Mouse (Mus musculus): ENCODE measurements around the gene Mfn1. TPM values are rescaled to one million over a fixed set of nuclear protein-coding genes. Genes with fewer than 3 reads are reported as not detected.

The Mfn1 gene
- polyA plus RNA-seq, 1 experiment = 30.9 TPM

DNA sequence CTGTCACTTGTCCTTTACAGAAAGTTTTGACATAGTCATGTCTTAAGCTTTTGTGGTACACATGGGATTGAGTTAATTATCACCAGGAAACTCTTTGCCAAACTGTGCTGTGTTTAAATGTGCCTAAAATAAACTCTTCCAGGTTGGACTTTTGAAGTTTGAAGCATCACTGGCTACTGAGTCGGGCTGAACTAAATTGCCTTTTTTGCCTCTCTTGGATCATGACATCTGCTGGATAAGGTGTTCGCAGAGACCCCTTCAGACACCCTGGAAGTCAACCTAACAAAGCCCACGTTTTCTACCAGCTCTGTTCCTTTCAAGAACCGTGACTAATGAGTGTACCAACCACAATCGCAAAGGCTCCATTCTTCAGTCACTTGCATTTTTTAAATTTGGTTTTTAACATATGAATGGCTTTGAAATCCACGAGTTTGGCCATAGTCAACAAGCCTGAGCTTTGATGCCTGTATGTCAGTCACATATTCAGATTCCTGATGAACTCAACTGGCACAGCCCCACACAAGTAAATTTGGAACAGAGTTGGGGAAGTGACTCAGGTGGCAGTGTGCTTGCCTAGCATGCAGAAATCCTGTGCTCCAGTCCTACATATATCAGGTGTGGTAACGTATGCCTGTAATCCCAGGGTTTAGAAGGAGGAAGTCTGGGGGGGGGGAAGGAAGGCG, 34.0 kb upstream of the Mfn1 start:
- no peak for TF ChIP-seq CTCF (IDR thresholded peaks at IDR 0.05; ENCODE audit: low read depth, low read length)
- Histone ChIP-seq H3K27ac (ENCODE audit: insufficient read depth, low read depth, low read length) (no peak overlapping the region), H3K4me3 (ENCODE audit: insufficient read depth, low read length) (no peak overlapping the region), H3K4me1 (ENCODE audit: control insufficient read depth, insufficient read depth, low read length) (no peaks in the 10 kb centered on the region)

DNA sequence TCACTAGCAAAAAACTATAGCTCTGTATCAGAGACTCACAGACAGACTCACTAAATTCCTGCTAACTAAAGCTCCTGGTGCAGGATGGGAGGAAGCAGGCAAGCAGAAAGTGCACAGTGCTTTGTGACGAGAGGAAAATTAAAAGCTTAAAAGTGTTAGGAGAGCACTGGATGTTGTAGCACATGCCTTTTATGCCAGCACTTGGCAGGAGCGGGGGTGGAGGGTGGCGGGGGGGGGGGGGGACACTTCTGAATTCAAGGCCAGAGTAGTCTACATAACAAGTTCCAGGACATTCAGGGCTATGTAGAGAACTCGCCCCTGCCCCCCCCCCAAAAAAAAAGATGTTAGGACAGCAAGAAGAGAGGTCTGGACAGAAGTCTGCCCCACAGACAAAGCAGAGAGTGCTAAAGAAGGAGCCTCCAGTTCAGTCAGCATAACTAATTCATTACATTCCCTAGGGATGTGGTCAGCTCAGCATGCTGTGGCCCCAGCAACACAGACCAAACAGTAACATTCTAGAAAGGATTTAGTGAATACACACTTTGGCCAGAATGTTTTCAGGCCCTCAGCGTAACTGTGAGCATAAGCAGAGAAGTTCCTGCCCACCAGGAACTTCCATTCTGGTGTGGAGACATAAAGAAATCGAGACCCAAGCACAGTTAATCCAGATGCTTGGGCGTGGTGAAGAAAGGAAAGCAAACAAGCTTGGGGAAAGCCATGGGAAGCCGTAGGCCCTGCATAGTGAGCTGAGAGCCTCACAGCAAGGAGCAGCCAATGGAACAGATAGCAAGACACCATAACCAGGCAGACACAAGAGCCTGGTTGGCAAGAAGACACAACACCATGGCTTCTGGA, 33.2 kb upstream of the Mfn1 start:
- no peak for TF ChIP-seq CTCF (IDR thresholded peaks at IDR 0.05; ENCODE audit: low read depth, low read length)
- TF ChIP-seq POLR2A (IDR thresholded peaks at IDR 0.05; ENCODE audit: borderline replicate concordance, low read depth, low read length) = no peak
- Histone ChIP-seq H3K4me3 (ENCODE audit: insufficient read depth, low read length) (no peak overlapping the region), H3K27ac (ENCODE audit: insufficient read depth, low read depth, low read length) (no peak overlapping the region), H3K4me1 (ENCODE audit: control insufficient read depth, insufficient read depth, low read length) (no peaks in the 10 kb centered on the region)

DNA sequence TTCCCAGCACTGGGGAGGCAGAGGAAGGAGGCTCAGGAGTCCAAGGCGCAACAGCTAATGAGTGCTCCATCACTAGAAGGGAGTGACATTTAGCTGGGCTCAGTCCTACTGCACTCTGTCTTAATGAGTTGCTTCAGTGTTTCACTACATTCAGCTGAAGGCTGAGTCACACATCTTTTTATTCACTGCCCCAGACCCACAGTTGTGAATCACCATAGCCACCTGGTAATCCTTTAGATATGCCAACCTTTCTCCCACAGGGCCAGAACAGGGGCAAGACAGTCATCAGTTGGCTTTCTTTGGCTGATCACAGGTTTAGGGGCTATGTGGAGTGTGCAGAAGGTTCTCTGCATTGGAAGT, 32.6 kb upstream of the Mfn1 start:
- H3K27ac ChIP-seq (ENCODE audit: insufficient read depth, low read depth, low read length) = no peak overlapping the region
- no peaks in the 10 kb centered on the region for H3K4me1 ChIP-seq (ENCODE audit: control insufficient read depth, insufficient read depth, low read length)
- TF ChIP-seq POLR2A (IDR thresholded peaks at IDR 0.05; ENCODE audit: borderline replicate concordance, low read depth, low read length) (no peak), CTCF (IDR thresholded peaks at IDR 0.05; ENCODE audit: low read depth, low read length) (no peak)
- no peak overlapping the region for H3K4me3 ChIP-seq (ENCODE audit: insufficient read depth, low read length)

DNA sequence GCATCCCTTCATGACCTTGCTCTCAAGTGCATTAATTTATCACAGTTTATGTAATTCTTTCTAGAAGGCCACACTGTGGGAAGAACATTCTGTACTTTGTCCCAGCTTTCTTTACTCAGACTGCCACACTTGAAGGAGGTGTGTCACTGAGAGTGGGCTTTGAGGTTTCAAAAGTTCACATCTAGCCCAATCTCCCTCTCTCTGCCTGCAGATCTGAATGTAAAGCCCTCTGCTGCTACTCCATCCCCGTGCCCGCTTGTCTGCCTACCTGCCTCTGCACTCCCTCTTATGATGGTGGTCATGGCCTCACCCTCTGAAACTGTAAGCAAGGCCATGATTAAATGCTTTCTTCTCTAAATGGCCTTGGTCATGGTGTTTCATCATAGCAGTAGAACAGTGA, 28.9 kb upstream of the Mfn1 start:
- no peaks in the 10 kb centered on the region for H3K4me1 ChIP-seq (ENCODE audit: control insufficient read depth, insufficient read depth, low read length)
- TF ChIP-seq POLR2A (IDR thresholded peaks at IDR 0.05; ENCODE audit: borderline replicate concordance, low read depth, low read length) (no peak), CTCF (IDR thresholded peaks at IDR 0.05; ENCODE audit: low read depth, low read length) (no peak)
- H3K4me3 ChIP-seq (ENCODE audit: insufficient read depth, low read length) = no peak overlapping the region
- H3K27ac ChIP-seq (ENCODE audit: insufficient read depth, low read depth, low read length) = no peak overlapping the region

DNA sequence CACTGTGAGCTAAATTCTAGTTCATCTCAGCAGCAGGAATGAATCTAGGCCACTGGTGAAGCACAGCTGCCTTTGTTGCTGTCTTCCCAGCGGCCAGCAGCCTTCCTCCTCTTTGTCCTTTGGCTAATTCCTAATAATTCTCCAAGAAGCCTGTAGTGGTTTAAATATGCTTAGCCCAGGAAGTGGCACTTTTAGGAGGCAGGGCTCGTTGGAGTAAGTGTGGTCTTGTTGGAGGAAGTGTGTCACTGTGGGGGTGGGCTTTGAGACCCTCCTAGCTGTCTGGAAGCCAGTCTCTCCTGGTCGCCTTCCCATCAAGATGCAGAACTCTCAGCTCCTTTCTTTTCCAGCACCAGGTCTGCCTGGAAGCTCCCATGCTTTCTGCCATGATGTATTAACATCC, 23.4 kb upstream of the Mfn1 start:
- Histone ChIP-seq H3K4me1 (ENCODE audit: control insufficient read depth, insufficient read depth, low read length) (peaks cover 4% of the 10 kb centered on the region), H3K4me3 (ENCODE audit: insufficient read depth, low read length) (no peak overlapping the region), H3K27ac (ENCODE audit: insufficient read depth, low read depth, low read length) (no peak overlapping the region)
- TF ChIP-seq POLR2A (IDR thresholded peaks at IDR 0.05; ENCODE audit: borderline replicate concordance, low read depth, low read length) = no peak
- no peak for TF ChIP-seq CTCF (IDR thresholded peaks at IDR 0.05; ENCODE audit: low read depth, low read length)

DNA sequence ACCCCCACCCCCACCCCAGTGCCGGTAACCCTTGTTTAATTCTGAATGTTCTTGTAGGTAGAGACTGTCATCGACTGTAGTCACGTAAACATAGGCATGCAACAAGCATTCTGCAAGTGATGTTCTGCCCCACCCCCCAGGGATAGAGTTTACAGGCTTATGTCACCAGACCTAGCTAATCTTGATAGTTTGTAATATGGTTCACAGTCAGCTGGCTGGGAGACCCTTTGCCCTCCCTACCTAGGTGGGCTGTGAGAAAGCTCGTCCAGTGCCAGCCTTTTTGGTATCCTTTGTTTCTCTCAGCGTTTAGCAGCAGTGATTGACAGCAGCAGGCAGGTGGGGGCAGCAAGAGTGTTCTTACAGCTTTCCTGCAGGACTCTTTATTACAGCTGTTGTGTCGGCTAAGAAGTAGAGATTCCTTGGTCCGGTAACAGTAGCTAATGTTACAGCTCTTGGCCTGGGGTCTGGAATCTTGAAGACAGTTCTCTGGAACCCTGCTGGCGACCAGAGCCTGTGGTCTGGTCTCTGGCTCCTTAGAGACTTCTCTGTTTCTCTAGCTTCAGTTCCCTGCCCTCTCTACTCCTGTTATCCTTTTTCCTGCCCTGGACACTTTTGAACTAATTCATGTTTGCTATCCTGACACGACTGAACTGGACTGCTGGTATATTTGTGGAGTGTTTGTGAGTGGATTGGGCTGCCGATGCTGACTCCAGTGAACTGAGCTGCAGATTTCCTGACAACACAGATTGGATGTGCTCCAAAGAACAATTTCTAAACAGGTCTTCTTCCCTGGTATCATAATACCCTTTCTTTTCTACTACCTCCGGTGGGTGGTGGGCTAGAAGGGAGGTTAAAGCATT, 22.7 kb upstream of the Mfn1 start:
- Histone ChIP-seq H3K4me1 (ENCODE audit: control insufficient read depth, insufficient read depth, low read length) (peaks cover 6% of the 10 kb centered on the region), H3K4me3 (ENCODE audit: insufficient read depth, low read length) (no peak overlapping the region), H3K27ac (ENCODE audit: insufficient read depth, low read depth, low read length) (no peak overlapping the region)
- TF ChIP-seq POLR2A (IDR thresholded peaks at IDR 0.05; ENCODE audit: borderline replicate concordance, low read depth, low read length) (no peak), CTCF (IDR thresholded peaks at IDR 0.05; ENCODE audit: low read depth, low read length) (no peak)

DNA sequence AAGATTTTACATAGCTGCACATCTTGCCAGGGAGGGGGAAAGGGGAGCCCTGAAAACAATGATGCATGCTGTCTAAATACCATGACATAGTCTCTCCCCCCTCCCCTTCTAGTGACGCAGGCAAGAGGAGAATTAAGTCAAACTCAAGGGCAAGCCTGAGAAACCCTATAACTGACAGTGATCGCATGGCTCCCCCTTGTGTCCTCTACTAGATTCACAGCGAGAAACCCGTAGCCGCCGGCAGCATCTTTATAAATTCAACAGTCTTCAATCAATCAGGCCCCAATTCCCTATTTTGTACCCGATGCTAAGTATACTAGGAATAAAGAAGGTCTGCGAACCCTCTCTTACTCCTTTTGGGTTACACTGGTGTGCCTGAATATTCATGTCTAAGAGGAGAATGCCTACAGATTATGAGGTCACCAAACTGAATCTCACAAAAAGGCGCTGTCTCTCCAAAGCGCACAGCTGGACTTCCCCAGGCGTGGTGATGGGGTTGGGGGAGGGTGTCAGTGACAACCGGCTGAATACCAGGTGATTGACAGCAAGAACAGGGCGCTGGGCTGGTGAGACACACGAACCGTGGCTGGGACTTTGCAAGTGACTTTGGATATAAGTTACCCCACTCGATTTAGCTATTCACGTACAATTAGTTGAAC, 20.5 kb upstream of the Mfn1 start:
- Histone ChIP-seq H3K27ac (ENCODE audit: insufficient read depth, low read depth, low read length) (no peak overlapping the region), H3K4me3 (ENCODE audit: insufficient read depth, low read length) (no peak overlapping the region), H3K4me1 (ENCODE audit: control insufficient read depth, insufficient read depth, low read length) (peaks cover 16% of the 10 kb centered on the region)
- TF ChIP-seq POLR2A (IDR thresholded peaks at IDR 0.05; ENCODE audit: borderline replicate concordance, low read depth, low read length) = no peak
- peak; percentile 56 for TF ChIP-seq CTCF (IDR thresholded peaks at IDR 0.05; ENCODE audit: low read depth, low read length)

DNA sequence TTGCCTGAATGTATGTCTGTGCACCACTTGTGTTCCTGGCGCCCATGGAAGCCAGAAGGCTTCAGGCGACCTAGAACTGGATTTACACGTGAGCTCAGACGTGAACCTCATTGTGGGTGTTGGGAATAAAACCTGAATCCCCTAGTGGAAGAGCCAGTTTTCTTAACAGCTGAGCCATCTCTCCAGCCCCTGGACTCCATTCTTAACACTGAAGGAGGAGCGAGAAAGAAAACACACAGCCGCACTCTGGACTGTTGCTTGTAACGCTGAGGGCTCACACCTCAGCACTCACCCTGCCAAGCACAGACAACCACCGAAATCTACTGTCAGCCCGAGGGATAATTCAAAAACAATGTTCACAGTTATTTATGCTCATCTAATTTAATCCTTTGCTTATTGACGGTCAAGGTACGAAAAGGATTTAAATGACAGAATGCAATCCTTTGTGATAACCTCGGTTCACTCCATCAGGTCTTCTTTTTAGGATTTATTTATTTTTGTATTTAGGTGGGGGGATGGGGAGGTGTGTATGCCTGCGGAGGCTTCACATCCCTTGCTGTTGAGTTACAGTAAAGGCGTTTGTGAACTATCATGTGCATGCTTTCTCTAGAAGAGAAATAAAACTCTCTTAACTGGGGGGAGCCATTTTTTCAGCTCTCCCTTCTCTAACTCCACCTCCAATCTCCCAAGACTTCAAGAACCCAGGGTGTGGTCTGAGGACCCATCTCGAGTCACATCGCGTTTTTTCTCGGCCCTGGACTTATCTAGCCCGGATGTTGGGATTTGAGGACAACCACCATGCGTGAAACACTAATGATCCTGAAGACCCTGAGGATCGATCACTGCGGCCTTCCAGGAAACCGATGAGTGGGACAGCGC, 19.5 kb upstream of the Mfn1 start, which contains the start of gene Zfp639:
Gene Zfp639 (plus strand): TSS at position 764 of the 879 bp plus-strand sequence.
- TF ChIP-seq CTCF (IDR thresholded peaks at IDR 0.05; ENCODE audit: low read depth, low read length) (peak; percentile 8; the same call in 1 of the 2 replicates), POLR2A (IDR thresholded peaks at IDR 0.05; ENCODE audit: borderline replicate concordance, low read depth, low read length) (no peak)
- peak within 1 kb of the TSS; percentile 64 for H3K27ac ChIP-seq (ENCODE audit: insufficient read depth, low read depth, low read length)
- H3K4me3 ChIP-seq (ENCODE audit: insufficient read depth, low read length) = peak within 1 kb of the TSS; percentile 85
- H3K4me1 ChIP-seq (ENCODE audit: control insufficient read depth, insufficient read depth, low read length) = peaks cover 16% of the 10 kb centered on the region
